Mouse (Mus musculus) cerebellum, adult 2 months (tissue): ENCODE measurements around the gene Rpl13a. TPM values are rescaled to one million over a fixed set of nuclear protein-coding genes. Genes with fewer than 3 reads are reported as not detected.
A peak's percentile ranks its signal among the peaks of the same experiment; 100 is the strongest.

ENCODE experiments used
- DNase-seq, 2 experiments: peaks; one replicate each; pipeline ENCODE4 v3.0.0; 2021
- H3K27ac ChIP-seq: fragments of 200-500 bp; 2 replicates; pipeline ENCODE4 v1.5.1; 2012; ENCODE audit warnings: low read length, control low read depth, inconsistent platforms; ENCODE audit not compliant: insufficient read depth
- H3K27me3 ChIP-seq: fragments of 200-500 bp; 2 replicates; pipeline ENCODE4 v1.6.1; 2012; ENCODE audit warnings: inconsistent platforms, mild to moderate bottlenecking, low read length, moderate library complexity; ENCODE audit not compliant: control insufficient read depth, insufficient read depth
- H3K4me1 ChIP-seq: fragments of 200-500 bp; 2 replicates; pipeline ENCODE4 v1.6.1; 2011; ENCODE audit warnings: low read length; ENCODE audit not compliant: control insufficient read depth, insufficient read depth
- H3K4me3 ChIP-seq: fragments of 200-500 bp; replicated peaks from 2 replicates; pipeline ENCODE3; 2011; ENCODE audit warnings: mild to moderate bottlenecking, low read depth, low read length, control low read depth; ENCODE audit not compliant: insufficient read depth
- CTCF ChIP-seq: fragments of 200-500 bp; IDR thresholded peaks from 2 replicates; pipeline ENCODE4 v1.5.1; 2011; ENCODE audit warnings: low read depth, mild to moderate bottlenecking, control low read depth, low read length, moderate library complexity, borderline replicate concordance; ENCODE audit not compliant: insufficient read depth
- POLR2A ChIP-seq: fragments of 200-500 bp; IDR thresholded peaks from 2 replicates; pipeline ENCODE4 v1.6.1; 2011; ENCODE audit warnings: low read length, control low read depth, borderline replicate concordance; ENCODE audit not compliant: insufficient read depth
- WGBS: fragments of 180-500 bp; shearing (Covaris S2); methylation state at CpG from one replicate; pipeline ENCODE4 v1.1.7; 2018; 5-methylcytosine and 5-hydroxymethylcytosine counted together
- polyA plus RNA-seq: library from polyadenylated mRNA; depleted of rRNA; stranded (reverse); fragments of >200 nt; gene quantifications from 2 replicates; pipeline ENCODE4 v1.2.3, GENCODE M21; 2012

The Rpl13a gene
- polyA plus RNA-seq, 1 experiment, result 1,228 TPM

DNA sequence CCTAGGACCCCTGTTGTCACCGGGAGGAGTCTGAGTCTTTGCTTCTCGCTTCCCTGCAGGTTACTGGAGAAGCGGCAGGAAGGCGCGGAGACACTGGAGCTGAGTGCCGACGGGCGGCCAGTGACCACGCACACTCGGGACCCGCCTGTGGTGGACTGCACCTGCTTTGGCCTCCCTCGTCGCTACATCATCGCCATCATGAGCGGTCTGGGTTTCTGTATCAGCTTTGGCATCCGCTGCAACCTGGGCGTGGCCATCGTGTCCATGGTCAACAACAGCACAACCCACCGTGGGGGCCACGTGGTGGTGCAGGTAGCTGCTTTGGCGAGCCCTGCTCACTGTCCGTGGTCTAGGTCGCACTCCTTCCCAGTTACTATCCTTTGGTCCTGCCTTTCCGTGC lies 40.1 kb upstream of the Rpl13a start:
- DNase-seq, result peak; percentile 69 to 73
- TF ChIP-seq POLR2A, result no peak
- no peak for TF ChIP-seq CTCF
- H3K4me3 ChIP-seq, result peak overlapping the region; percentile 79
- H3K4me1 ChIP-seq, result peaks cover 21% of the 10 kb centered on the region
- WGBS, result 1% methylated on average over 24 of the region's 24 CpGs
- no peaks in the 10 kb centered on the region for H3K27me3 ChIP-seq
- H3K27ac ChIP-seq, result peak overlapping the region; percentile 93

DNA sequence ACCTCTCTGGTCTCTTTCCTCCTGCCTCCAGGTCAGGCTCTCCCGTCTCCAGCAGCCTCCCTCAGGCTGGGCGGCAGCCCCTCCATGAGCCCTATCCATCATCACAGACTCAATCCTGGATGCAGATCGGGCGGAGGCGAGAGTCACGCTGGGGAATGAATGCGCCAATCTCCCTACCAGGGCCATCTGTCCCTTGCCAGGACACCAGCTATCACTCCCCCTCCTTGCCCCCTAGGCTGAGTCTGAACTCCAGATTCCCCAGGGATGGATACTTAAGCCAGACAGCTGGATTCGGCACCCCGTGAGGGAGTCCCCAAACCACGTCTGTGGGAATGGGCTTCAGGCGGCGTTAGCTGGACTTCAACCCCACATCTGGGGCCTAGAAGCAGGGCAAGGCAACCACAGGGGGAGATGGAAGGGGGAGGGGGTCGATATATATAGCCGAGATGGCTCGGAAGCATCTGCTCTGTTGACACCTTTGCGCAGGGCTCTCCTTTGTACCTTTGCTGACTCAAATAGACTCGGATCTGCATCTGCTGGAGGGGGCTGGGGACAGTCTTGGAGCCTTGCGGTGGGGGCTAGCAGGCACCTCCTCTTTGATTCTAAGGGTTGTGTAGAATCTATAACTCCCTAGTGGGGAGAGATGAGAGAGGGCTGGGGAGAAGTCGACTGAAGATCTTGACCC lies 39.3 kb upstream of the Rpl13a start:
- TF ChIP-seq CTCF (no peak), POLR2A (peak; percentile 19; the same call in 1 of the 2 replicates)
- Histone ChIP-seq H3K27ac (peak overlapping the region; percentile 93), H3K4me3 (peak overlapping the region; percentile 79), H3K27me3 (no peaks in the 10 kb centered on the region), H3K4me1 (peaks cover 21% of the 10 kb centered on the region)
- WGBS, result 2% methylated on average over 19 of the region's 19 CpGs
- peak; percentile 88 to 90 for DNase-seq

DNA sequence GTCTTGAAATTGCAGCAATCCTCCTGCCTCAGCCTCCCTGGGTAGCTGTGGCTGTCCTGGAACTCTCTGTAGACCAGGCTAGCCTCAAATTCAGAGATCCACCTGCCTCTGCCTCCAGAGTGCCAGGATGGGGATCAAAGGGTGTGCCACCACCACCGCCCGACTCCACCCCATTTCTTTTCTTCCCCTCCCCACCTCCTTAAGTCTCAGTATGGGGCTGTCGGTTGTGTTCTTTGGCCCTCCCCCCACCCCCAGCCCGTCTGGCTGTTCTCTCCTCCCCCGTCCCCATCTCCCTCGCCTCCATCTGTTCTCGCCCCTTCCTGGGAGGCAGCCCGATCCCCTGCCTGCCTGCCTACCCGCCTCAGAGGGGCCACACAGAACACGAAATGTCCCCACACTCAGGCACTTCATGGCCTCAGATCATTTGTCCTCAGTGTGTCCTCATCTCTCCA lies 38.4 kb upstream of the Rpl13a start:
- 8% methylated on average over 10 of the region's 10 CpGs for WGBS
- DNase-seq, result peak; percentile 76 to 80
- Histone ChIP-seq H3K4me3 (peak overlapping the region; percentile 79), H3K27me3 (no peaks in the 10 kb centered on the region), H3K4me1 (peaks cover 26% of the 10 kb centered on the region), H3K27ac (peak overlapping the region; percentile 93)
- no peak for TF ChIP-seq CTCF
- TF ChIP-seq POLR2A, result peak; percentile 30; the same call in 1 of the 2 replicates

DNA sequence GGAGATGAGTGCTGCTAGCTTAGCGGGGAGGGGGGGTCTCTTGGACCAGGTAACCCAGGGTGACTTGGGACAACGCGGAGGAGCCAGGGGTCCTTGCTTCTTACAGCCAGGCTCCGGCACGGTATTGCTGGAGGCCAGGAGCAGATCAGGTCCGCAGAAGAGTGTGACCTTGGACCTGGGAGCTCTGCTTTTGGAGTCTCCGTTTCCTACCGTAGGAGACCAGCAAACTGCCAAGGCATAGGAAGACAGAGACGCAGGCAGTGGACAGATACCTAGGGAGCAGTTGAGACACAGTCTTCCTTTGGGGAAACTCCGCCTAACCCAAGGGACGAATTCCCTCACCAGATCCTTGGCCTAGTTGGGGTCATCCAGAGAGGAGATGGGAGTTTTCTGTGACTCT lies 37.1 kb upstream of the Rpl13a start:
- WGBS, result 12% methylated on average over 11 of the region's 11 CpGs
- H3K27ac ChIP-seq, result peak overlapping the region; percentile 91
- peak in 1 of 2 experiments; percentile 61 for DNase-seq

DNA sequence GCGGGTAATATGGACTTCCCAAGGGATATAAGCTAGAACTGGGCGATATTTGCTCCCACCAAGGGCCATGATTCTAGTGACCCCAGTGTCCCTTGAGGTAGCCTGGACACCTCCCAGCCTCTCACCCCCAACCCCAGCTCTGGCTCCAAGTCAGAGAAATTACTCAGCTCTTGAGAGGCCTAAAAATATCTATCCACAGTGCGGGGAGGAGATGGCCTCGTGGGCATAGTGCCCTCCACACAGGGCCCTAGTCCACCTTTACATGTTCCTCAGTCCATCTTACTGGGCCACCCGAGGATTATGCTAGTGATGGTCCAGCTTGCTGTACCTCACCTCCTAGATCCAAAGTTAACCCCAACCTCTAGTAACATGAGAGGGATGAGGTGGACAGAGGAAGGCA lies 36.3 kb upstream of the Rpl13a start:
- H3K4me1 ChIP-seq, result peaks cover 15% of the 10 kb centered on the region; the same call in 1 of the 2 replicates
- peak overlapping the region; percentile 91 for H3K27ac ChIP-seq
- DNase-seq, result peak; percentile 78 to 84
- 16% methylated on average over 5 of the region's 5 CpGs for WGBS
- H3K27me3 ChIP-seq, result no peaks in the 10 kb centered on the region
- peak overlapping the region; percentile 79 for H3K4me3 ChIP-seq
- TF ChIP-seq CTCF (no peak), POLR2A (peak; percentile 43; the same call in 1 of the 2 replicates)

More for the DNA sequence above, 37.1 kb upstream of the Rpl13a start:
- Histone ChIP-seq H3K27me3 (no peaks in the 10 kb centered on the region), H3K4me1 (peaks cover 22% of the 10 kb centered on the region), H3K4me3 (peak overlapping the region; percentile 79)
- TF ChIP-seq POLR2A (no peak), CTCF (no peak)

DNA sequence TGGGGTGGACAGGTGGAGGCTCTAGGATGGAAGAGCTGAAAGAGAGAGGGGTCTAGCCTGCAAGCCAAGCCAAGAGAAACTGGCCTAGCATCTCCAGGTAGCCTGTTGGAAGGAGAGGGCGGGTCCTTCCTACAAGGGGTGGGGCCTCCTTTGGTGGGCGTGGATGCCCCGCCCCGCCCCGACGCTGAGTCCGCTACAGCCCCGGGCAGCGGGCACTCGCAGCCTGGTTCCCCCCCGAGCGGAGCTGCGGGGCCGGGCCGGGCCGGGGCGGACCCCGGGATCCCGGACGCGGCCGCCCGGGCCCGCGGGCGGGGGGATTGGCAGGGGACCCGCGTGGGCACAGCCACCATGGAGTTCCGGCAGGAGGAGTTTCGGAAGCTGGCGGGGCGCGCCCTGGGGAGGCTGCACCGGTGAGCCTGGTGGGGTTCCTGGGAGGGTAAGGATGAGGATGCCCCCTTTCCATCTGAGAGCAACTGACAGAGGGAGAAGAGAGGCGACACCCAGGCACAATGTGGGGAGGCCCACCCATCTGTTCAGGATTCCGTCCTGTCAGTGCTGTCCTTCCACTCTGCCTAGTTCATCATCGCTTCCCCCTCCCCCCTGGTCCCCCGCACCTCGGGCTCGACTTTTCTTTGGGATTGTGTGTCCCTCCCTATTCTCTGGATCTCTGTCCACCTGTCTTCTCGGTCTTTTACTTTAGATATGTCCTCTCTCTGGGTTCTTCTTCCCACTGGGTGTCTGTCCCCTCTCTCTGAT lies 35.4 kb upstream of the Rpl13a start, which contains the start of gene Slc17a7:
Gene Slc17a7 (plus strand): TSS at position 215 of the 756 bp plus-strand sequence.
- 3% methylated on average over 40 of the region's 41 CpGs for WGBS

DNA sequence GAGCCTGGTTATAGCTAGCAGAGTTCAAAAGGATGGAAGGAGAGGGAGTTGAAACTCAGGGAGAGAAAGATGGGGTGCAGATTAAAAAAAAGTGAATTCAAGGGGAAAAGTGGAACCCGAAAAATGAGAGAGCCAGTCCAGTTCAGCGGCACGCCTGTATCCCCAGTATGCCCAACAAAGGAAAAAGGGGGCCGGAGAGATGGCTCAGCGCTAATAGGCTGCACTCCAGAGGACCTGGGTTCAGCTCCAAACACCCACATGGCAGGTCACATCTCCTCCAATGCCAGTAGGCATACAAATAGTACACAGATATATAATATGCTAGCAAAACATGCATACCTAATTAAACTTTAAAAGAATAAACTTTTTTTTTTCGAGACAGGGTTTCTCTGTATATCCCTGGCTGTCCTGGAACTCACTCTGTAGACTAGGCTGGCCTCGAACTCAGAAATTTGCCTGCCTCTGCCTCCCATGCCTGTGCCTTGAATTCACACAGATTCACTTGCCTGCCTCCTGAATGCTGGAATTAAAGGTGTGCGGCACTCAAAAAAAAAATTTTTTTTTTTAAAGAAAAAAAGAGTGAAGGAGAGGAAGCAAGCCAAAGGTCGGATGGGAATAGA lies 34.5 kb upstream of the Rpl13a start:
- H3K4me3 ChIP-seq, result peak overlapping the region; percentile 79

More for the DNA sequence above, 35.4 kb upstream of the Rpl13a start, which contains the start of gene Slc17a7:
- peaks cover 10% of the 10 kb centered on the region; the same call in 1 of the 2 replicates for H3K4me1 ChIP-seq
- peak within 1 kb of the TSS; percentile 79 for H3K4me3 ChIP-seq
- no peak for TF ChIP-seq CTCF
- peak; percentile 65 for TF ChIP-seq POLR2A
- H3K27ac ChIP-seq, result peak within 1 kb of the TSS; percentile 91
- peak; percentile 86 to 89 for DNase-seq
- H3K27me3 ChIP-seq, result no peaks in the 10 kb centered on the region

More for the DNA sequence above, 34.5 kb upstream of the Rpl13a start:
- H3K27ac ChIP-seq, result peak overlapping the region; percentile 87
- peaks cover 5% of the 10 kb centered on the region; the same call in 1 of the 2 replicates for H3K4me1 ChIP-seq
- no peak for DNase-seq
- TF ChIP-seq POLR2A (no peak), CTCF (no peak)
- 35% methylated on average over 9 of the region's 9 CpGs for WGBS
- no peaks in the 10 kb centered on the region for H3K27me3 ChIP-seq
